Mouse (Mus musculus) heart, embryonic 16.5 days (tissue): Measurements from ENCODE around the gene Exosc5. TPM values are rescaled to one million over a fixed set of nuclear protein-coding genes. Genes with fewer than 3 reads are reported as not detected.
A peak's percentile ranks its signal among the peaks of the same experiment; 100 is the strongest.

Source experiments
- ATAC-seq: fragments of 200-750 bp; cut with Nextera tagmentation; replicated peaks from 2 replicates; pipeline ENCODE4 v1.8.0; 2017; ENCODE audit warnings: moderate number of reproducible peaks; ENCODE audit not compliant: insufficient read depth, low FRiP score; ENCODE audit errors: extremely low read depth
- H3K27ac ChIP-seq: fragments of 300-500 bp; sonication (generic); 2 replicates; pipeline ENCODE4 v1.5.1; 2014; ENCODE audit warnings: mild to moderate bottlenecking, low read length, control low read depth, moderate library complexity
- H3K27me3 ChIP-seq: fragments of 300-500 bp; sonication (generic); 2 replicates; pipeline ENCODE4 v1.6.1; 2014; ENCODE audit warnings: low read length, mixed read lengths; ENCODE audit not compliant: control insufficient read depth, insufficient read depth
- H3K36me3 ChIP-seq: fragments of 300-500 bp; sonication (generic); 2 replicates; pipeline ENCODE4 v1.6.1; 2014; ENCODE audit not compliant: control insufficient read depth, insufficient read depth
- H3K4me1 ChIP-seq: fragments of 300-500 bp; sonication (generic); 2 replicates; pipeline ENCODE4 v1.6.1; 2014; ENCODE audit warnings: low read length, mixed read lengths; ENCODE audit not compliant: control insufficient read depth, insufficient read depth
- H3K4me2 ChIP-seq: fragments of 300-500 bp; sonication (generic); 2 replicates; pipeline ENCODE4 v1.6.1; 2014; ENCODE audit warnings: low read depth, mild to moderate bottlenecking, control low read depth, low read length
- H3K4me3 ChIP-seq: fragments of 300-500 bp; sonication (generic); 2 replicates; pipeline ENCODE4 v1.5.1; 2014; ENCODE audit warnings: mild to moderate bottlenecking, control low read depth, low read length
- H3K9ac ChIP-seq: fragments of 300-500 bp; sonication (generic); 2 replicates; pipeline ENCODE4 v1.6.1; 2014; ENCODE audit warnings: low read length, control low read depth
- H3K9me3 ChIP-seq: fragments of 300-500 bp; sonication (generic); replicated peaks from 2 replicates; pipeline ENCODE4 v1.6.1; 2016; ENCODE audit warnings: low read length; ENCODE audit not compliant: control insufficient read depth
- WGBS: fragments of 180-500 bp; shearing (Covaris S2); extraction: QIAGEN DNeasy Blood & Tissue Kit; methylation state at CpG from one replicate; pipeline ENCODE4 v1.1.7; 2014; 5-methylcytosine and 5-hydroxymethylcytosine counted together
- polyA plus RNA-seq: library from polyadenylated mRNA; unstranded; fragments of >200 nt; fragmentation: Nextera tagmentation; extraction: Ambion mirVana; gene quantifications from 2 replicates; pipeline ENCODE4 v1.2.1, GENCODE M21; 2015

Exosc5 gene
- 42.5 and 44.6 TPM in 2 replicates for polyA plus RNA-seq

DNA sequence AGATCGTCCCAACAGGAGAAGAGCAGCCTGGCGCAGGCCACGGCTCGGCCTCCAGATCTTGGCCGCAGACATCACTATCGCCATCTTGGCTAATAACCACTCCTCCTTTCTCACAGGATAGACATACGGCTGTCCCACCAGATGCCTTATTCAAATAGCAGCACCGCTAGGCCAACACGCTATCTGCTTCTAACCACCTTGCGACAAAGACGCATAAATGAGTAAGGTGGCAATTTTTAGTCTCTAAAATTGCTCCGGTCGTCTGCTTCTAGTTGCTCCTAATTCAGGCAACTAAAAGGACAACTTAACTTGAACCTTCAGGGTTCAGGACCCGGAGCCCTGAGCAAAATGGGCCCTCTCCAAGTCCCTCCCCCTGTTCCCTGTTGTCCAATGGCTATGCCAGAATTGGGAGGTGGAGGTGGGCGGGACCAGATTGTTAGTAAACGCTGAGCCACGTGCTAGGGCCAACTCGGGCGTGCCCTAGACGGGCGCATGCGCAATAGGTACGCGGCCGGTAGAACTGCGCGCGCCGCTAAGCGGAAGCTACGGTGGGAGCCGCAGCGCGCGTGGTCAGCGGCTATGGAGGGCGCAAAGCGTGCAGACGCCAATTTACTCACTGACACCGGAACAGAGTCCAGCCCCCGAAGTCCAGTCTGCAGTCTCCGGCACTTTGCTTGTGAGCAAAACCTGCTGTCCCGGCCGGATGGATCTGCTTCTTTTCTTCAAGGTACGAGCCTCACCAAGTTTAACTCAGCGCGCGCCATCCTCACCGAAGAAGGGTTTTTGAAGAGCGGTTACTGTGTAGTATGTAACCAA lies at the start of gene Exosc5, which contains the start of gene Bckdha:
Exosc5 (plus strand) TSS at position 508 of the 816 bp plus-strand sequence.
Bckdha (minus strand) TSS at position 325 of the 816 bp plus-strand sequence.
- ATAC-seq = peak; percentile 99
- Histone ChIP-seq H3K4me2 (peak within 1 kb of the TSS; percentile 94), H3K4me1 (peaks cover 16% of the 10 kb centered on the region), H3K9ac (peak within 1 kb of the TSS; percentile 81), H3K27ac (peak within 1 kb of the TSS; percentile 75), H3K9me3 (no peaks in the 10 kb centered on the region), H3K4me3 (peak within 1 kb of the TSS; percentile 67), H3K27me3 (no peaks in the 10 kb centered on the region), H3K36me3 (no peaks in the 10 kb centered on the region; the same call in 1 of the 2 replicates)
- under 1% methylated on average over 50 of the region's 50 CpGs for WGBS

GRCm38 (mm10) chr7:25610056-25610455 lies 48.9 kb upstream of the Exosc5 start:
- Histone ChIP-seq H3K27ac (no peak overlapping the region), H3K4me2 (no peak overlapping the region), H3K9me3 (no peaks in the 10 kb centered on the region), H3K36me3 (no peaks in the 10 kb centered on the region), H3K27me3 (peaks cover 2% of the 10 kb centered on the region; the same call in 1 of the 2 replicates), H3K4me1 (no peaks in the 10 kb centered on the region), H3K4me3 (no peak overlapping the region), H3K9ac (no peak overlapping the region)
- WGBS = 28% methylated on average over 6 of the region's 6 CpGs
- no peak for ATAC-seq

DNA sequence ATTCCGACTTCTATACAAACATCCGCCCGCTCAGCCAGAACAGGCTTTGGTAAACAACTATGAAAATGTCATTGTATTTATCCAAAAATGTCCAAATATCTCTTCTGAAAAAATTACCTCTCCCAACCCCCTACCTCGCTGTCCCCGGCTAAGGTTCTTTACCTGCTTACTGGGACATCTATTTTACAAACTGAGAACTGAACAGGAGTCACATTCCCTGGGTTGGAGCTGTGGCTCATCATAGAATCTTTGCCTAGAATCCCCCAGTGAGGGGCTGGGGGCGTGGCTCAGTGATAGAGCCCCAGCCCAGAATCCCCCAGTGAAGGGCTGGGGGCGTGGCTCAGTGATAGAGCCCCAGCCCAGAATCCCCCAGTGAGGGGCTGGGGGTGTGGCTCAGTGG lies 47.5 kb upstream of the Exosc5 start:
- H3K36me3 ChIP-seq = no peaks in the 10 kb centered on the region
- 42% methylated on average over 7 of the region's 7 CpGs for WGBS
- H3K27me3 ChIP-seq = peaks cover 2% of the 10 kb centered on the region; the same call in 1 of the 2 replicates
- H3K4me2 ChIP-seq = no peak overlapping the region
- H3K9ac ChIP-seq = no peak overlapping the region
- H3K4me1 ChIP-seq = no peaks in the 10 kb centered on the region
- H3K9me3 ChIP-seq = no peaks in the 10 kb centered on the region
- no peak overlapping the region for H3K4me3 ChIP-seq
- no peak overlapping the region for H3K27ac ChIP-seq
- no peak for ATAC-seq

DNA sequence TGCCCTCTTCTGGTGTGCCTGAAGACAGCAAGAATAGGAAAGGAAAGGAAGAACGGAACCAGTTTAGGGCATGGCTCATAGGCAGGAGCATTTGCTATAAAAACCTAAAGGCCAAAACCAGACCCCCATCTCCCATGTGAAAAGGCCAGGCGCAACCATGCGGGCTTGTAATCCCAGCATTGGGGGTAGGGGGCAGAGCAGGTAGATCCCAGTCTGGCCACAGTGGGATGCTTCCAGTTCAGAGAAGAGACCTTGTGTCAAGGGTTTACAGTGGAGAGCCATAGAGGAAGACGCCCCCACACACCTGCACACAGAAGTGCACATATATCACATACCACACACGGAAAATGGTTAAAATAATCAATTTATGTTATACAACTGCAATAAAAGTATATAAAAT lies 44.9 kb upstream of the Exosc5 start:
- no peak overlapping the region for H3K4me2 ChIP-seq
- 88% methylated on average over 5 of the region's 5 CpGs for WGBS

GRCm38 (mm10) chr7:25614831-25615705 lies 43.9 kb upstream of the Exosc5 start:
- Histone ChIP-seq H3K36me3 (no peaks in the 10 kb centered on the region), H3K9ac (no peak overlapping the region), H3K4me1 (peaks cover 8% of the 10 kb centered on the region; the same call in 1 of the 2 replicates), H3K4me2 (no peak overlapping the region), H3K27me3 (peaks cover 2% of the 10 kb centered on the region; the same call in 1 of the 2 replicates), H3K4me3 (no peak overlapping the region), H3K27ac (no peak overlapping the region), H3K9me3 (no peaks in the 10 kb centered on the region)
- 57% methylated on average over 21 of the region's 21 CpGs for WGBS
- no peak for ATAC-seq

More for the DNA sequence above, 44.9 kb upstream of the Exosc5 start:
- Histone ChIP-seq H3K4me1 (peaks cover 3% of the 10 kb centered on the region; the same call in 1 of the 2 replicates), H3K4me3 (no peak overlapping the region), H3K36me3 (no peaks in the 10 kb centered on the region), H3K9ac (no peak overlapping the region), H3K27ac (no peak overlapping the region), H3K27me3 (peaks cover 2% of the 10 kb centered on the region; the same call in 1 of the 2 replicates), H3K9me3 (no peaks in the 10 kb centered on the region)
- no peak for ATAC-seq

DNA sequence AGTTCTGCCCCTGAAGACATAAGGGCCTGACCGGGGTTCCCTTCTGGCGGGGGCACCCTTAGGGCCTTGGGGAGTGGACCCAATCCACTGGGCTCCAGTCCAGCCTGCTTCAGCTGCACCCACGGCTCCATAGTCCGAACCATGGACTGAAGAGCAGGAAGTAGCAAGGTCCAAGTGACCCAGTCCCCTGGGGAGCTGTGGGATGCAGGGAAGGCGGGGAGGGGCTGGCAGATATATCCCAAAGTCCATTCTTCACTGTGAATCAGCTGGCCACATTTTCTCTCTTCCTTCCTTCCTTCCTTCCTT lies 43.3 kb upstream of the Exosc5 start, which contains the start of gene Erich4:
Erich4 (minus strand) TSS at position 187 of the 306 bp plus-strand sequence.
- Histone ChIP-seq H3K9me3 (no peaks in the 10 kb centered on the region), H3K4me2 (no peak within 1 kb of the TSS), H3K9ac (no peak within 1 kb of the TSS), H3K4me3 (no peak within 1 kb of the TSS), H3K36me3 (no peaks in the 10 kb centered on the region), H3K4me1 (peaks cover 10% of the 10 kb centered on the region; the same call in 1 of the 2 replicates), H3K27me3 (no peaks in the 10 kb centered on the region), H3K27ac (no peak within 1 kb of the TSS)
- 70% methylated on average over 5 of the region's 5 CpGs for WGBS
- ATAC-seq = no peak

GRCm38 (mm10) chr7:25617376-25618160 lies 41.4 kb upstream of the Exosc5 start:
- 83% methylated on average over 10 of the region's 10 CpGs for WGBS
- Histone ChIP-seq H3K27me3 (no peaks in the 10 kb centered on the region), H3K9ac (no peak overlapping the region), H3K27ac (no peak overlapping the region), H3K4me3 (no peak overlapping the region), H3K36me3 (peaks cover 15% of the 10 kb centered on the region; the same call in 1 of the 2 replicates), H3K4me2 (no peak overlapping the region), H3K4me1 (peaks cover 10% of the 10 kb centered on the region; the same call in 1 of the 2 replicates), H3K9me3 (no peaks in the 10 kb centered on the region)
- ATAC-seq = no peak
